Mouse (Mus musculus): ENCODE measurements around the gene Camkv. TPM values are rescaled to one million over a fixed set of nuclear protein-coding genes. Genes with fewer than 3 reads are reported as not detected.

Camkv gene
- polyA plus RNA-seq, 1 experiment from 2014 or later, result 2.6 TPM

- Histone ChIP-seq H3K27me3 (replicated peaks; ENCODE audit: control insufficient read depth, insufficient read depth, low read length) (no peaks in the 10 kb centered on the region), H3K9ac (ENCODE audit: low read depth, low read length) (no peak overlapping the region), H3K27ac (replicated peaks; ENCODE audit: low read depth, low read length) (no peak overlapping the region), H3K4me1 (ENCODE audit: control insufficient read depth, insufficient read depth, low read length) (0 out of 2 replicates have a peak, but pooled peaks cover 5% of the 10 kb centered on the region), H3K4me2 (ENCODE audit: low read depth, low read length) (no peak overlapping the region), H3K4me3 (ENCODE audit: low read depth, low read length) (no peak overlapping the region), H3K36me3 (ENCODE audit: control insufficient read depth, insufficient read depth, low read length) (peaks cover 20% of the 10 kb centered on the region; the same call in 1 of the 2 replicates), H3K9me3 (ENCODE audit: control insufficient read depth, low read length) (no peaks in the 10 kb centered on the region)
- ATAC-seq (ENCODE audit: low read depth) (no peak), DNase-seq (ENCODE audit: low spot score) (no peak)
- 74% methylated on average over 10 of the region's 10 CpGs for WGBS
Observed at GRCm38 (mm10) chr9:107974491-107975171, 39.2 kb downstream of the Camkv start.

GRCm38 (mm10) chr9:107975399-107976386, 40.2 kb downstream of the Camkv start, which contains the start of gene Uba7:
Gene Uba7, plus strand, starts transcription at chr9:107975505.
- H3K27me3 ChIP-seq (replicated peaks; ENCODE audit: control insufficient read depth, insufficient read depth, low read length), result no peaks in the 10 kb centered on the region
- no peak within 1 kb of the TSS for H3K9ac ChIP-seq (ENCODE audit: low read depth, low read length)
- peak within 1 kb of the TSS; percentile 0; the same call in 1 of the 2 replicates for H3K4me2 ChIP-seq (ENCODE audit: low read depth, low read length)
- peaks cover 11% of the 10 kb centered on the region for H3K4me1 ChIP-seq (ENCODE audit: control insufficient read depth, insufficient read depth, low read length)
- peak within 1 kb of the TSS; percentile 42; the same call in 1 of the 2 replicates for H3K27ac ChIP-seq (replicated peaks; ENCODE audit: low read depth, low read length)
- H3K4me3 ChIP-seq (ENCODE audit: low read depth, low read length), result no peak within 1 kb of the TSS
- H3K9me3 ChIP-seq (ENCODE audit: control insufficient read depth, low read length), result no peaks in the 10 kb centered on the region
- H3K36me3 ChIP-seq (ENCODE audit: control insufficient read depth, insufficient read depth, low read length), result 0 out of 2 replicates have a peak, but pooled peaks cover 11% of the 10 kb centered on the region
- DNase-seq (ENCODE audit: low spot score) (peak; percentile 27), ATAC-seq (ENCODE audit: low read depth) (no peak)
- WGBS, result 71% methylated on average over 12 of the region's 12 CpGs

GRCm38 (mm10) chr9:107978815-107979214, 43.3 kb downstream of the Camkv start:
- WGBS, result 87% methylated on average over 11 of the region's 12 CpGs
- H3K9me3 ChIP-seq (ENCODE audit: control insufficient read depth, low read length), result no peaks in the 10 kb centered on the region
- H3K9ac ChIP-seq (ENCODE audit: low read depth, low read length), result no peak overlapping the region
- H3K4me3 ChIP-seq (ENCODE audit: low read depth, low read length), result no peak overlapping the region
- H3K27me3 ChIP-seq (replicated peaks; ENCODE audit: control insufficient read depth, insufficient read depth, low read length), result no peaks in the 10 kb centered on the region
- ATAC-seq (ENCODE audit: low read depth) (no peak), DNase-seq (ENCODE audit: low spot score) (no peak)
- H3K4me1 ChIP-seq (ENCODE audit: control insufficient read depth, insufficient read depth, low read length), result peaks cover 33% of the 10 kb centered on the region
- no peak overlapping the region for H3K4me2 ChIP-seq (ENCODE audit: low read depth, low read length)
- no peaks in the 10 kb centered on the region for H3K36me3 ChIP-seq (ENCODE audit: control insufficient read depth, insufficient read depth, low read length)
- H3K27ac ChIP-seq (replicated peaks; ENCODE audit: low read depth, low read length), result no peak overlapping the region

GRCm38 (mm10) chr9:107981684-107982605, 46.5 kb downstream of the Camkv start:
- 14% methylated on average over 7 of the region's 7 CpGs for WGBS
- peak; percentile 92 for DNase-seq (ENCODE audit: low spot score)
- H3K4me1 ChIP-seq (ENCODE audit: control insufficient read depth, insufficient read depth, low read length), result peaks cover 38% of the 10 kb centered on the region
- peak overlapping the region; percentile 83 for H3K9ac ChIP-seq (ENCODE audit: low read depth, low read length)
- H3K27me3 ChIP-seq (replicated peaks; ENCODE audit: control insufficient read depth, insufficient read depth, low read length), result no peaks in the 10 kb centered on the region
- H3K4me2 ChIP-seq (ENCODE audit: low read depth, low read length), result peak overlapping the region; percentile 74
- H3K9me3 ChIP-seq (ENCODE audit: control insufficient read depth, low read length), result no peaks in the 10 kb centered on the region
- peak overlapping the region; percentile 77 for H3K4me3 ChIP-seq (ENCODE audit: low read depth, low read length)
- H3K27ac ChIP-seq (replicated peaks; ENCODE audit: low read depth, low read length), result peak overlapping the region; percentile 98
- peak; percentile 38 for ATAC-seq (ENCODE audit: low read depth)
- peaks cover 9% of the 10 kb centered on the region; the same call in 1 of the 2 replicates for H3K36me3 ChIP-seq (ENCODE audit: control insufficient read depth, insufficient read depth, low read length)

GRCm38 (mm10) chr9:107982681-107983346, 47.3 kb downstream of the Camkv start, which contains the start of gene Gm20661:
Gene Gm20661, plus strand, starts transcription at chr9:107983058.
- Histone ChIP-seq H3K4me1 (ENCODE audit: control insufficient read depth, insufficient read depth, low read length) (peaks cover 38% of the 10 kb centered on the region), H3K4me2 (ENCODE audit: low read depth, low read length) (peak within 1 kb of the TSS; percentile 74), H3K9me3 (ENCODE audit: control insufficient read depth, low read length) (no peaks in the 10 kb centered on the region), H3K27ac (replicated peaks; ENCODE audit: low read depth, low read length) (peak within 1 kb of the TSS; percentile 98), H3K27me3 (replicated peaks; ENCODE audit: control insufficient read depth, insufficient read depth, low read length) (no peaks in the 10 kb centered on the region), H3K36me3 (ENCODE audit: control insufficient read depth, insufficient read depth, low read length) (peaks cover 9% of the 10 kb centered on the region; the same call in 1 of the 2 replicates), H3K4me3 (ENCODE audit: low read depth, low read length) (peak within 1 kb of the TSS; percentile 77), H3K9ac (ENCODE audit: low read depth, low read length) (peak within 1 kb of the TSS; percentile 83)
- DNase-seq (ENCODE audit: low spot score) (peak; percentile 96), ATAC-seq (ENCODE audit: low read depth) (peak; percentile 79)
- 14% methylated on average over 12 of the region's 14 CpGs for WGBS

- no peaks in the 10 kb centered on the region for H3K9me3 ChIP-seq (ENCODE audit: control insufficient read depth, low read length)
- peak overlapping the region; percentile 83 for H3K9ac ChIP-seq (ENCODE audit: low read depth, low read length)
- 6% methylated on average over 4 of the region's 4 CpGs for WGBS
- H3K27ac ChIP-seq (replicated peaks; ENCODE audit: low read depth, low read length), result peak overlapping the region; percentile 98
- ATAC-seq (ENCODE audit: low read depth), result peak; percentile 62
- no peaks in the 10 kb centered on the region for H3K27me3 ChIP-seq (replicated peaks; ENCODE audit: control insufficient read depth, insufficient read depth, low read length)
- peak overlapping the region; percentile 74 for H3K4me2 ChIP-seq (ENCODE audit: low read depth, low read length)
- H3K36me3 ChIP-seq (ENCODE audit: control insufficient read depth, insufficient read depth, low read length), result peaks cover 9% of the 10 kb centered on the region; the same call in 1 of the 2 replicates
- DNase-seq (ENCODE audit: low spot score), result peak; percentile 96
- peaks cover 38% of the 10 kb centered on the region for H3K4me1 ChIP-seq (ENCODE audit: control insufficient read depth, insufficient read depth, low read length)
- peak overlapping the region; percentile 77 for H3K4me3 ChIP-seq (ENCODE audit: low read depth, low read length)
Observed at GRCm38 (mm10) chr9:107983421-107983890, 48.0 kb downstream of the Camkv start.

GRCm38 (mm10) chr9:107984052-107984753, 48.7 kb downstream of the Camkv start:
- Histone ChIP-seq H3K4me3 (ENCODE audit: low read depth, low read length) (peak overlapping the region; percentile 77), H3K27ac (replicated peaks; ENCODE audit: low read depth, low read length) (peak overlapping the region; percentile 98), H3K4me1 (ENCODE audit: control insufficient read depth, insufficient read depth, low read length) (peaks cover 38% of the 10 kb centered on the region), H3K9ac (ENCODE audit: low read depth, low read length) (peak overlapping the region; percentile 83), H3K36me3 (ENCODE audit: control insufficient read depth, insufficient read depth, low read length) (peaks cover 9% of the 10 kb centered on the region; the same call in 1 of the 2 replicates), H3K4me2 (ENCODE audit: low read depth, low read length) (peak overlapping the region; percentile 74), H3K9me3 (ENCODE audit: control insufficient read depth, low read length) (no peaks in the 10 kb centered on the region), H3K27me3 (replicated peaks; ENCODE audit: control insufficient read depth, insufficient read depth, low read length) (no peaks in the 10 kb centered on the region)
- WGBS, result 23% methylated on average over 19 of the region's 19 CpGs
- ATAC-seq (ENCODE audit: low read depth) (no peak), DNase-seq (ENCODE audit: low spot score) (no peak)

Data from embryonic facial prominence, embryonic 14.5 days (tissue).